Mouse (Mus musculus) thymus, adult 2 months (tissue): ENCODE measurements around the gene Vezt.

Experiments
- CTCF ChIP-seq: fragments of 200-500 bp; IDR thresholded peaks from 2 replicates; pipeline ENCODE4 v1.5.1; 2012; ENCODE audit warnings: mild to moderate bottlenecking, control low read depth, low read length, moderate library complexity, borderline replicate concordance; ENCODE audit not compliant: control insufficient read depth, poor library complexity, insufficient read depth; ENCODE audit errors: extremely low read depth
- POLR2A ChIP-seq: fragments of 200-500 bp; IDR thresholded peaks from 2 replicates; pipeline ENCODE4 v1.6.1; 2012; ENCODE audit warnings: mild to moderate bottlenecking, low read length, control low read depth, moderate library complexity; ENCODE audit not compliant: control insufficient read depth, poor library complexity, insufficient read depth; ENCODE audit errors: extremely low read depth

- TF ChIP-seq CTCF = no peak
- no peak for TF ChIP-seq POLR2A
These were observed 90.3 kb downstream of the Vezt start for GRCm38 (mm10) chr10:93945364-93945763.
